Mouse (Mus musculus) small intestine, adult 2 months (tissue): ENCODE data around the gene Habp4.

ENCODE experiments used
- CTCF ChIP-seq: fragments of 200-500 bp; IDR thresholded peaks from 2 replicates; pipeline ENCODE4 v1.5.1; 2012; ENCODE audit warnings: low read depth, mild to moderate bottlenecking, control low read depth, inconsistent platforms, low read length, moderate library complexity, mixed read lengths; ENCODE audit not compliant: insufficient replicate concordance, insufficient read length; ENCODE audit errors: extremely low read depth
- POLR2A ChIP-seq: fragments of 200-500 bp; IDR thresholded peaks from 2 replicates; pipeline ENCODE4 v1.6.1; 2012; ENCODE audit warnings: low read depth, mild to moderate bottlenecking, control low read depth, inconsistent platforms, low read length, moderate library complexity

GRCm38 (mm10) chr13:64185586-64185985 lies 24.0 kb downstream of the Habp4 start:
- TF ChIP-seq POLR2A (no peak), CTCF (no peak)
